Comparison of ENCODE assay signal across 27 mouse cellular contexts in the genomic region with DNA sequence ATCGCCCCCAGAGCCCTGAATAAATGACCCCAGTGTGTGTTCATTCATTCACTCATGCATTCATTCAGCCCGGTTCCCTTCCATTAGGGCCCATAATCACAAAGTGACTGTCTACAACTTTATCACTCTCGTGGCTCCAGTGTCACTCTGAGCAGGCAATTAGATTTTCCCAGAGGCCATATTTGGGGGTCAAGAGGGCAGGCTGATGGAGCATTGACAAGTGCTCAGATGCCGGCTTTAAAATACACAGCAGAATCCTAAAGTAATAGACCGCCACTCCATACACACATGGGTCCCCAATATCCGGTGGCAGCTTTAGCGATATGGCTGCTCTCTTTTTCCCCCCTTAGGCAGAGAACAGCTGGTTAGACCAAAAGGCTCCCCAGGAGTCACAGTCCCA.
A peak's percentile ranks its signal among the peaks of the same experiment; 100 is the strongest.
DNase-seq lines count a peak whose midpoint lies in the region; ATAC-seq and TF ChIP-seq lines count a peak whose summit lies in the region.
"Had no signal": no experiment of that assay in that cellular context is flagged by ENCODE, and none has a peak within 500 bp of the region (broad histone marks: within the 10 kb centered on the region; RNA-seq: fewer than 3 reads in every experiment).

No protein-coding gene starts in this region.

- no peaks in the 10 kb centered on the region for H3K27me3 ChIP-seq in hindbrain, embryonic 11.5 days (ENCODE audit: control insufficient read depth, insufficient read depth, low read length)
- no peaks in the 10 kb centered on the region for H3K27me3 ChIP-seq in hindbrain, postnatal 0 days (ENCODE audit: insufficient read depth, low read length)
- no peaks in the 10 kb centered on the region for H3K27me3 ChIP-seq in neural tube, embryonic 12.5 days (replicated peaks)
- H3K27me3 ChIP-seq in neural tube, embryonic 14.5 days (ENCODE audit: control insufficient read depth, insufficient read depth, low read length), result no peaks in the 10 kb centered on the region
- H3K27me3 ChIP-seq: heart, embryonic 13.5 days; hindbrain, embryonic 15.5 days had no signal

- peak; percentile 34; the same call in 1 of the 2 replicates for ATAC-seq in hindbrain, embryonic 11.5 days (ENCODE audit: low FRiP score)
- no peak for ATAC-seq in hindbrain, postnatal 0 days
- 0 out of 2 replicates have a peak, but pooled peaks have one; percentile 18 for ATAC-seq in neural tube, embryonic 12.5 days (ENCODE audit: low FRiP score, low read depth)
- peak; percentile 56 for ATAC-seq in neural tube, embryonic 14.5 days (ENCODE audit: low read depth)
- ATAC-seq: CD4-positive, CD25-positive, alpha-beta regulatory T cell, adult 4 months; forebrain, embryonic 13.5 days; forebrain, embryonic 16.5 days; inflammation-experienced regulatory T-cells, adult 6 months; intestine, embryonic 16.5 days had no signal

- no peak for TF ChIP-seq CTCF in hindbrain, postnatal 0 days (IDR thresholded peaks at IDR 0.05; ENCODE audit: low read depth)

- H3K4me1 ChIP-seq in hindbrain, embryonic 11.5 days (replicated peaks; ENCODE audit: control insufficient read depth, insufficient read depth, low read length), result peaks cover 18% of the 10 kb centered on the region
- peaks cover 20% of the 10 kb centered on the region for H3K4me1 ChIP-seq in hindbrain, postnatal 0 days (ENCODE audit: insufficient read depth, low read length)
- peaks cover 33% of the 10 kb centered on the region for H3K4me1 ChIP-seq in neural tube, embryonic 12.5 days
- H3K4me1 ChIP-seq in neural tube, embryonic 14.5 days (ENCODE audit: control insufficient read depth, insufficient read depth, low read length), result no peaks in the 10 kb centered on the region
- H3K4me1 ChIP-seq: forebrain, embryonic 13.5 days; heart, embryonic 13.5 days had no signal

- H3K27ac ChIP-seq in hindbrain, embryonic 11.5 days (ENCODE audit: low read depth, low read length), result peak overlapping the region; percentile 19; the same call in 1 of the 2 replicates
- H3K27ac ChIP-seq in hindbrain, postnatal 0 days, result no peak overlapping the region
- H3K27ac ChIP-seq in neural tube, embryonic 12.5 days, result no peak overlapping the region
- no peak overlapping the region for H3K27ac ChIP-seq in neural tube, embryonic 14.5 days (ENCODE audit: low read depth, low read length)
- H3K27ac ChIP-seq: embryonic facial prominence, embryonic 13.5 days; forebrain, embryonic 13.5 days; heart, adult 2 months; heart, embryonic 10.5 days; heart, embryonic 13.5 days; hindbrain, embryonic 15.5 days had no signal

- 57% methylated on average over 7 of the region's 7 CpGs for WGBS in hindbrain, embryonic 11.5 days
- WGBS in hindbrain, postnatal 0 days, result 58% methylated on average over 7 of the region's 7 CpGs
- WGBS in neural tube, embryonic 12.5 days, result 46% methylated on average over 7 of the region's 7 CpGs
- 40% methylated on average over 7 of the region's 7 CpGs for WGBS in neural tube, embryonic 14.5 days

- DNase-seq in hindbrain, embryonic 11.5 days (ENCODE audit: low spot score), result no peak
- no peak for DNase-seq in hindbrain, postnatal 0 days (ENCODE audit: low spot score)
- DNase-seq in neural tube, embryonic 10.5 days (ENCODE audit: extremely low spot score, low spot score), result no peak
- DNase-seq in adrenal gland, postnatal 10 days, result no peak
- DNase-seq: adrenal gland, adult 2 months; adrenal gland, postnatal 36 days; cerebellum, adult 18-20 months; cerebellum, adult 9-10 months; embryo, embryonic 11 days; gastrocnemius, postnatal 10 days; gastrocnemius, postnatal 36 days; heart, adult 2 months; heart, postnatal 14 days; heart, postnatal 4 days had no signal

- H3K4me2 ChIP-seq in hindbrain, embryonic 11.5 days (replicated peaks; ENCODE audit: low read depth, low read length), result no peak overlapping the region
- no peak overlapping the region for H3K4me2 ChIP-seq in hindbrain, postnatal 0 days (ENCODE audit: low read depth, low read length)
- no peak overlapping the region for H3K4me2 ChIP-seq in neural tube, embryonic 12.5 days (replicated peaks)
- no peak overlapping the region for H3K4me2 ChIP-seq in neural tube, embryonic 14.5 days (ENCODE audit: low read depth, low read length)
- H3K4me2 ChIP-seq: embryonic facial prominence, embryonic 13.5 days; forebrain, embryonic 13.5 days; heart, embryonic 13.5 days; hindbrain, embryonic 15.5 days had no signal

- no peak overlapping the region for H3K4me3 ChIP-seq in hindbrain, embryonic 11.5 days (ENCODE audit: low read depth, low read length)
- H3K4me3 ChIP-seq in hindbrain, postnatal 0 days (ENCODE audit: low read length), result no peak overlapping the region
- H3K4me3 ChIP-seq in neural tube, embryonic 12.5 days, result no peak overlapping the region
- H3K4me3 ChIP-seq in neural tube, embryonic 14.5 days (ENCODE audit: low read depth, low read length), result no peak overlapping the region
- H3K4me3 ChIP-seq: embryonic facial prominence, embryonic 10.5 days; embryonic facial prominence, embryonic 13.5 days; erythroblast, embryonic 14.5 days; forebrain, embryonic 13.5 days; heart, adult 2 months; heart, embryonic 10.5 days; heart, embryonic 13.5 days; hindbrain, embryonic 15.5 days had no signal

- H3K9ac ChIP-seq in hindbrain, embryonic 11.5 days (ENCODE audit: low read depth, low read length), result no peak overlapping the region
- H3K9ac ChIP-seq in hindbrain, postnatal 0 days (replicated peaks; ENCODE audit: low read length), result no peak overlapping the region
- no peak overlapping the region for H3K9ac ChIP-seq in neural tube, embryonic 12.5 days
- H3K9ac ChIP-seq in neural tube, embryonic 14.5 days (replicated peaks; ENCODE audit: low read depth, low read length), result no peak overlapping the region
- H3K9ac ChIP-seq: embryonic facial prominence, embryonic 13.5 days; forebrain, embryonic 13.5 days; heart, embryonic 13.5 days; hindbrain, embryonic 15.5 days had no signal

- H3K9me3 ChIP-seq in hindbrain, embryonic 11.5 days (ENCODE audit: control insufficient read depth, low read length), result no peaks in the 10 kb centered on the region
- no peaks in the 10 kb centered on the region for H3K9me3 ChIP-seq in hindbrain, postnatal 0 days (ENCODE audit: low read length)
- H3K9me3 ChIP-seq in neural tube, embryonic 12.5 days, result no peaks in the 10 kb centered on the region
- no peaks in the 10 kb centered on the region for H3K9me3 ChIP-seq in neural tube, embryonic 14.5 days (ENCODE audit: control insufficient read depth, low read length)
- H3K9me3 ChIP-seq: embryonic facial prominence, embryonic 10.5 days; embryonic facial prominence, embryonic 13.5 days; forebrain, embryonic 13.5 days; heart, embryonic 10.5 days; heart, embryonic 13.5 days; hindbrain, embryonic 15.5 days had no signal

- no peaks in the 10 kb centered on the region for H3K36me3 ChIP-seq in hindbrain, embryonic 11.5 days (ENCODE audit: control insufficient read depth, insufficient read depth, low read length)
- no peaks in the 10 kb centered on the region for H3K36me3 ChIP-seq in hindbrain, postnatal 0 days (ENCODE audit: insufficient read depth, low read length)
- no peaks in the 10 kb centered on the region for H3K36me3 ChIP-seq in neural tube, embryonic 12.5 days
- no peaks in the 10 kb centered on the region for H3K36me3 ChIP-seq in neural tube, embryonic 14.5 days (ENCODE audit: control insufficient read depth, insufficient read depth, low read length)
- H3K36me3 ChIP-seq: embryonic facial prominence, embryonic 10.5 days; embryonic facial prominence, embryonic 13.5 days; heart, embryonic 10.5 days; heart, embryonic 13.5 days; hindbrain, embryonic 15.5 days had no signal
